Mouse (Mus musculus) G1E-ER4 (cell line): ENCODE results near the gene Vmn1r1. TPM values are rescaled to one million over a fixed set of nuclear protein-coding genes. Genes with fewer than 3 reads are reported as not detected.

ENCODE experiments used
- GATA1 ChIP-seq: IDR thresholded peaks from one replicate; pipeline ENCODE4 v1.8.0; 2012; ENCODE audit warnings: low read length, inconsistent platforms
- polyA plus RNA-seq: library from polyadenylated mRNA; stranded (reverse); fragments of >175 nt; gene quantifications from 2 replicates; pipeline ENCODE4 v1.2.3, GENCODE M21; 2012

The Vmn1r1 gene
- polyA plus RNA-seq, 1 experiment: 0.02 TPM

DNA sequence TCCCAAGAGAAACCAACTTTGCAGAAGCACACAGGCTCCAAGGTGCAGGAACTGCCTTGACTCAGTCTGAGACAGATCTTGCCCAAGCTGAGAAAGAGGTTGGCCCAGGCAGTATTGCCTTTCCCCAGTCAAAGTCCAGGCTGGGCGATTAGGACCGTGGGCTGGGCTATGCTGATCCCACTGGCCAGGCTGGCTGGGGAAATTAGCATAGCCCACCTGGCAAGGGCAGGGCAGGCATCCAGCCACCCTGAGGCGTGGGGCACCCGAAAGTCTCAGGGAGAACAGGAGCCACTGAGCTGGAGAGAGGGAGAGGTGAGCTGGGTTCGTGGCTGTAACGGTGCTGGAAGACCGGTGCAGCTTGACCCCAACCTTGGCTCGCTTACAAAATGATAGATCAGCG lies 24.3 kb downstream of the Vmn1r1 start:
- no peak for TF ChIP-seq GATA1

DNA sequence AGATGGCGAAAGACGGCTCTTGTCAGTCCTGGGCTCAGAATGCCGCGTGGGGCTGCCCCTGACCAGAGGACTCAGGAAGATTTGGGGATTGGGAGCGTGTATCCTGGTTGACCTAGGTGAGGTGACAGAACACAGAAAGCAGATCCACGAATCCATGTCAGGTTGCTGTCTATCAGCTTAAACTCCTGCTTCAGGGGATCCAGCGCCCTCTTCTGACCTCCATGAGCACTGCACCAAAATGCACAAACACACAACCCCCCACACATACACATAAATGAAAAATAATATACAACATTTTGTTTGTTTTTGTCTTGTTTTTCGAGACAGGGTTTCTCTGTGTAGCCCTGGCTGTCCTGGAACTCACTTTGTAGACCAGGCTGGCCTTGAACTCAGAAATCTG lies 26.1 kb downstream of the Vmn1r1 start:
- no peak for TF ChIP-seq GATA1

DNA sequence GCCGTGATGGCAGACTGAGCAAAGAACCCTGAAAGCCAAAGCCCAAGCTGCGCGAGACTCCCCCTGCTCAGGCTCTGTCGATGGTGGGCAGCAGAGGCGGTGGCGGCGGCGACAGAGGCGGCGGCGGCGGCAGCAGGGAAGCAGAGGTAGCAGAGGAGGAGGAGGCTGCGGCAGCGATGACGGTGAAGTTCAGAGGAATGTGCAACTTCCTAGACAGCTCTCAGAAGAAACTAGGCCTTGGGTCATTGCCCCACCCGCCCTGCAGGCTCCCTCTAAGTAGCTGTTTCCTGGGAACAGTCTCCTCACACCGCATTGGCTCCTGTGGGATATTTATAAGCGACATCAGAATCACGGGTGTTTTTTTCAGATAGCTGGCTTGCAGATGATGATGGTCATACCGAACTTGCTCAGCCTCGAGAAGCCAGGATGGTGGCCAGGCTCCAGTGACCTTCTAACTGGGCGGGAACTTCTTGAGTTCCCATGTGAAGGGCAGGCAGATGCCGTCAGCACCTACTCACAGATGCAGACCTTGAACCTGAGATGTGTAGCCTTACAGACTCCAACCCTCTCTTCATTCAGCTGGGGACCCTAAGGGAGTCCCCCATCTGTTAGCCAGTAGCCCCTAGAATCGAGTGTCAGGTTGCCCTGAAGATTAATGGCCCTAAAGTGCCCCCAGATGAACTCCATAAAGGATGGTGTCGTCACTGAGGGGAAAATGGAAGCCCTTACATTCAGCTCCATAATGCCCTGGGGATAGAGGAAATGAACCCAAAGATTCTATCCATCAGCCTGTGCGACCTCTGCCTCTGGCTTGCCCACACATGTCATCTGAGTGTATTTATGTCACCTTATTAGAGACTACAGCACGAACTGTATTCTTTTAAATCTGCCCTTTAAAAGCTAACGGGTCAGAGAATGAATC lies 26.8 kb downstream of the Vmn1r1 start:
- no peak for TF ChIP-seq GATA1

DNA sequence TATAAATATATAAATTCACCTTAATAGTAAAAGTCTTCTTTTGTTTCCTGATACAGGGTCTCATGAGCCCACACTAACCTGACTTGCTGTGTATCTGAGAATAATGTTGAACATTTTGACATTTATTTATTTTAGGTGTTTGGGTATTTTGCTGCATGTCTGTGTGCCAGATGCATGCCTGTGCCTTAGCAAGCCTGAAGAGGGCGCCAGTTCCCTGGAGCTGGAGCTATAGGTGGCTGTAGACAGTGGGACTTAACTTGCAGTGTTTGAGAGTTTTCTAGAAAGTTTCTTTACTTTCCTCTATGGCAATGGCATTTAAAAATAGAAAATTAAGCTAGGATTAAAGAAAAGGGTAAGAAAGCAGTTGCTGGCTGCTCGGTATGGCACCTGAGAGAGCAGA lies 33.5 kb downstream of the Vmn1r1 start:
- TF ChIP-seq GATA1: no peak

DNA sequence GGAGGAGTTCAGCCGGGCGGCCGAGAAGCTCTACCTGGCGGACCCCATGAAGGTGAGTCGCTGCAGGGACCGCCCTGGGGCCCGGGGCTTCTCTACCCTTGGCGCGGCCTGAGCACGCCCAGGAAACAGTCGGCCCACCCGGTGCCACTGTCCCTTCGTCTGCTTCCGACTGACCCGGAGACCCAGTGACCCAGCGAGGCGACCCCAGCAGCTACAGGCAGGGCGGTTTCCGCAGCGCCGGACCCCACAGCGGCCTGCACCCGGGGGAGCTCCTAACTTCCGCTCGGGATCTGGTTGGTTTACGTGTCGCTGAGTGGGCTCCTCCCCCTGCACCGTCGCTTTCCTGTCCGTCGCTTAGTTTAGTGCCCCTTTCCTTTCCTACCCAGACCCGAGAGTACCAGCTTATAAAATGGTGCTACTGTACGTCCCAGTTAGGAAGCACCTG lies 39.3 kb downstream of the Vmn1r1 start:
- no peak for TF ChIP-seq GATA1

DNA sequence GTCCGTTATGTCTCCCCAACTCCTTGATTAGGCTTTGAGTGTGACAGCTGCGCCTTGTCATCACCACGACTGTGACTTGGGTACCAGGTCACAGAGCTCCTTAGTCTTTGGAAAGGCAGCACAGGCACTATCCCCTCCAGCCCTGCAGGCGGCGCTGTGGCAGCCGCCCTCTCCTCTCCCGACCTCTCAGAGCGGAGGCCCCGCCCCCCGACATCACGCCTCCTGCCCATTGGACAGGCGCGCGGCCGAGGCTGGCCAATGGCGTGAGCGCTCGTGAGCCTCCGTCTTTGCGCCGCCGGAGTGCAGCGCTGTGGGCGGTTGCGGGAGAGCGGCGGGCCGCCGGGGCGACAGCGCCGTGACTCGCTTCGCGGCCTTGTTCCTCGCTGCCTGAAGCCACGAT lies 39.8 kb downstream of the Vmn1r1 start, which contains the start of gene Srp9:
Gene Srp9, plus strand, starts transcription at position 232 of the 400 bp plus-strand sequence.
- TF ChIP-seq GATA1: no peak

DNA sequence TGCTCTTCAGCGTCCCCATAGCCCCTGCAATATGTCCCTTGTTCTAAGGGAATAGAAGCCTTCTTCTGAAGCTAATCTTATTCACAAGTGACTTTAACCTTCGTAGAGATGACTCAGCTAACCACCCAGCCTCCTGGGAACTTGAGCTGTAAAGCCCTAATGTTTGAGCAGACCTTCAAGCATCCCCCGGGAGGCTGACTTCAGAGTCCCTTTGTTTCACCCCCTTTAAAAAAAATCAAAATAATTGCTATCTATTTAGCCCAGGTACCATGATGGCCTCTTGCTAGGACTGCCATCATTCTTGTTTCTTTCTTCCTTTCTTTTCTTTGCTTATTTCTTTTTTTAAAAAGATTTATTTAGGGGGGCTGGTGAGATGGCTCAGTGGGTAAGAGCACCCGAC lies 41.9 kb downstream of the Vmn1r1 start:
- TF ChIP-seq GATA1: no peak

DNA sequence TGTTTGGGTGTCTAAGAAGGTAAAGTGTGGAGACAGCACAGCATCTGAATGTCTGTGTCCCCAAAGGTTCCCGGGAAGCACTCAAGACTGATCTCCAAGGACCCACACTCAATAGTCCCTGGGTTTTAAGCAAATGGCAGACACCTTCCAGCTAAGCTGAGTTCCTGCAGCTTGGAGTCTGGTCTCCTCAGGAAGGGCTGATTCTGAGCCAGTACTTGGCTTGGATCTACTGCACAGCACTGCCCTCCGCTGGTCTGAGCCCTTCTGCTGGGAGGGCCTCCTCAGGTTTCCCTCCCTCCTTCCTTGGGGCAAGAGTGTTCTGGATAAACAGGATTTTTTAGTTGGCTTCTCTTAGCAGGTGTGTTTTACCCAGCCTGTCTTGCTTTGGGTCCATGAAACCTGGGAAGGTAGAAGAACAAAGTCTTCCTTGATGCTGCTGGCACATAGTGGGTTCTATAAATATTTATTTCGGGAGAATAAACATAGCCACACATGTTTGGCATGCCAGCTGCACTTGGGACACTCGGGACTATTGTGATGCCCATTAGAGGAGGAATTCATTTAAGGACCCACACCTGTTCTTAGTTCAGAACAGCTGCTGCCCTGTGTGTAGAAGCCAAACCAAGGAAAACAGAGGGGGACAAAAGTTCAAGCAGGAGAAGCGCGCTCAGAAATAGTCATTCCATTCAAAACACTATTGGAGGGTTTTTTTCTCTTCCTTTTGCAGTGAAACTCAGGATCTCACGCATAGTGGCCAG lies 48.5 kb downstream of the Vmn1r1 start:
- TF ChIP-seq GATA1: no peak

DNA sequence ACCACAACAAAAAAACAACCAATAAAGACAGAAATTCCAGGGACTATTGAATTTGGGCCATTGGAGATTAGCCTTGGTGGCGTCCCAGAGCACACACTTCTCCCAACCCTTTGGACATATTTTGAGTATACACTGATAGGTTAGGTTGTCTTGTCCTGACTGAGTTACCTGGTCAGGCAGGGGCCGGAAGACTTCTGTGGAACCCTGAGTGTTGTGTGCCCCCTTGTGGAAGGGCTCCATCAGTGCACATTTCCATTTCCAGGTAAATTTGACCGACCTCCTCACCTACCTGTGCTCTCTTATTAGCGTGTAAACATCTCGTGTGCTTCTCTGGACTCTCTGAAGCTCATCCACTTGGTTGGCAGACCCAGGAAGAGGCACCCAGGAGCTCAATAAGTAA lies 49.1 kb downstream of the Vmn1r1 start:
- TF ChIP-seq GATA1: no peak

DNA sequence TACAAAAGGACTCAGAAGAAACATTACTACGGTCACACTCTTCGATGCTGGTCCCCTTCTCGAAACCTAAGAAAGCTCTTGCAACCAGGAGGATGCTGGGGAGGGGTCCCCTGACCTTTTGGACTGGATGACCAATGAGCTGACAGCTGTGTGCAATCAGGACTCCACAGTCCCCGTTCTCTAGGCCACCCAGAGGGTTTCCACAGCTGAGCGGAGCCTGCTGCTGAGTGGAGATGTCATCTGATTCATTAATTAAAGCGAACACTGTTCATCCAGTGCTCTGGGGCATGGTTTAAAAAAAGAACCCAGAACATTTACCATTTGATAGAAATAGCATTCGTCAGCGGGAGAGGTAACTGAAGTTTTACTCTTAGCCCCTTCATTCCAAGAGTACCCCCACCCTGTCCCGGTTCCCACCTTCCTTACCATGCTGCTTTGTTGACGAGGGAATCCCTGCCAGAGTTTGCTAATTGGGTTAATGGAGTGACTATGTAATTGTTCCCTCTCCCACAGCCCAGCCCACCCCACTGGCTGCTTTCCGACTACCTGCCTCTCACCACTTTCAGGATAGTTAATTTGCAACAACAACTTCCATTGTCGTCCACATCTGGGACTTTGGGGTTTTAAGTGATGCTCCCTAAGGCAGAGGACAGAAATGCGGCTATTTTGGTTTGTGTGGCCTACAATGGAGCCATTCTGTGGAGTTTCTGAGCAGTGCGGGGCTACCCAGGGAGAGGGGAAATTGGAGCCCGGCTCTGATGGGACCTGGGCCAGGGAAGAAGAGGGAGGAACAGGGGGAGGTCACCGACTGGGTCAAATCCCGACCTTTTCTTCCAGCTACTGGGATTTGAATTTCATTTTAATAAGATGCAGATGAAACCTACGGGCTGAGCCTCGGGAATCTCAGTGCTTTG lies 50.4 kb downstream of the Vmn1r1 start:
- no peak for TF ChIP-seq GATA1

DNA sequence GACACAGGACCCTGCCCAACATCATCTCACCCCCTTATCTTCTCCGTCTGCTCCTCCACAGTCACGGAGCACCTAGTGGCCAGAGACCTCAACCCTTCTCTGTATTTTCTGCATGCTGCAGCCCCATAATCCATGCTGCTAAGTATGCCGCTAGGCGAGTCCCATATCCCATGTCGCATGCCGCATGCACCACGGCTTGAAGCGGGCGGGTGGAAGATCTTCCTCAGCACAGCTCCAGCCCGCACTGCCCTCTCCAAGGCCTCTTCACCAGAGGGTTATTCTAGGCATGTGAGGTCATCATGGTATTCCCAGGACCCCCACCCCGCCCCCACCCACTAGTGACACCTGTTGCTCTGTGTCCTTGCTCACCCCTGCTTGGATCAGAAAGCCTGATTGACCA lies 51.2 kb downstream of the Vmn1r1 start:
- TF ChIP-seq GATA1: no peak

DNA sequence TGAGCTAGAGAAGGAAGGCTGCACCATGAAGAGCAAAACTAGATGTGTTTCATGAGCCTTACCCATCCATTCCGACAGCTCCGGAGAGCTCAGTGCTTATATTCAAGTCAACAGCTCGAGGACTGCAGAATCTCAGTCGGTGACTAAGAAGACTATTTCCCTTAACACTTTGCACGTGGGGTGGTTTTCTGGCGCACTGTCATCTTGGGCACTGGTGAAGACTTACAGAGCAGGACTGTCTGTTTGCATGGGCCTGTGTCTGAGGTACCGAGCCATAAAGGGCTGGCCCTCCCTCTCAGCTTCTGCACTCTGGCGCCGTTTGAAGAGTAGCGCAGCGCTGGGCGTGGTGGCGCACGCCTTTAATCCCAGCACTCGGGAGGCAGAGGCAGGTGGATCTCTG lies 51.9 kb downstream of the Vmn1r1 start:
- no peak for TF ChIP-seq GATA1

DNA sequence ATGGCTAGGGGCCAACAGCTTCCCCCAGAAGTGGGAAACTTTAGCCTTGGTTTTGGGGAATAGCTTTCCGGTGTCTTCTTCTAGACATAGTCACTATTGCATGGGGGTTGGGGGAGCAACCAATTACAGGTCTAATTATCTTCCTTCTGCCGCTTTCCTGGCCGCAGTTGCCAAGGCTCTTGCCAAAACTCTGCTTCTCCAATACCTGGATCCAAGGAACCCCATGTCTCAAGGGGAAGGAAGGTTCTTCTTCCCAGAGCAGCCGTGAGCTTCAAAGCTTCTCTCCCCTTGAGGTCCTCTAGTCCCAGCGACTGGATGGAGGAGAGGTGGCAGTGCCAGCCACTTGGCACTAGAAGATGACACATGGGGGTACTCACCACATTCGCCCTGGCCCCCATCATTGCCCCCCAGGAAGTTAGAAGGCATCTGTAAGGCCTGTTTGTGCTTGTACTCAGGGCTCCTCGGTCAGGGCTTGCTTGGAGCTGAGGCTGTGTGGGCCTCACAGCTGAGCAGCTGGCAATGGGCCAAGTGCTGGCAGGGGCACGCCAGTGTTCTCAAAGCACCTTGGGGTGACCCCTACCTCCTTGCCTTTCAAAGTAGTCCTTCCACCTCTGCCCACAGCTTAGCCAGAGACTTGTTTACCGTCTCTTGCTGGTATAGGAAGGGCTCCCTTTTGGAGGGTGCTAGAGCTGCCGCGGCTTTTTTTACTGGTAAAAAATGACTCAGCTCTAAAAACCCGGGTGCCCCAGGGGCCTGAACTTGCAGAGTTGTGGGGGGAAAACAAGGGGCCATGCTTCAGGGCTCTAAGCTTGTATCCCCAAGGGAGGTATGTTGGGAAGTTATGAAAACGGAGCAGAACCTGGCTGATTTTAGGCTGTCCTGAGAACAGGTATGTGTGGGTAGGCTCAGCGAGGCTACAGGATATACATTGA lies 52.6 kb downstream of the Vmn1r1 start:
- no peak for TF ChIP-seq GATA1

DNA sequence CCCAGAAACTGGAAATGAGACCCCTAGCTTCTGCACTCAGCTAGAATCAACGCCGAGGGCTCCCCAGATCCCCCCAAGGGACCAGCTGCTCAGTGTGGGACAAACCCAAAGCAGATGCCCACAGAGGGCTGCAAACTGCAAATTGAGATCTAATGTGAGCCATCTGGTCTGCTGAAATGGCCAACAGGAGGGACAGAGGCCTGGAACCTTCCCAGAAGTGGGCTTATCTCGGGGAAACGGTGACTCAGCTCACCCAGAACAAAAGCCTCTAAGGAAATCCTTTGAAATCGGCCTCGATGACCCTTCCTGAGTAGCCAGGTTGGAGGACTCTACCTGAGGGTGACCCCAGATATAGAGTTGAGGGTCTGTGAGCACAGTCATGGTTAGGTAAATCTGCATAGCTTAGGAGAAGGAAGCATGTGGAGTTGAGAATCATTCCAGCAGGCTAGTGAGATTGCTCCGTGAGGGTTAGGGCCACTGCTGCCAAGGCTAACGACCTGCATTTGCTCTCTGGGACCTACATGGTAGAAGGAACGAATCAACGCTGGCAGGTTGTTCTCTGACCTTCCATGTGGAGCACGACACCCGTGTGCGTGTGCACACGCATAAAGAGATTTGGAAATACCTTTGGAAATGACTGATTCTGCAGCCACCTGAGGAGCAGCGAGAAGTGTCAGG lies 53.4 kb downstream of the Vmn1r1 start:
- TF ChIP-seq GATA1: no peak
